Mouse (Mus musculus) testis, adult 2 months (tissue): ENCODE measurements at regions not wholly inside any gene's neighbourhood (a gene's known extent, or its start where the extent isn't known, plus 50 kb on each side); places are given as distances from the start of the nearest gene placed in this dataset.

Experiments used
- CTCF ChIP-seq: fragments of 200-500 bp; IDR thresholded peaks from 2 replicates; pipeline ENCODE4 v1.5.1; 2012; ENCODE audit warnings: low read depth, mild to moderate bottlenecking, inconsistent platforms, low read length, moderate library complexity; ENCODE audit not compliant: control insufficient read depth, insufficient read depth, insufficient replicate concordance
- POLR2A ChIP-seq: fragments of 200-500 bp; IDR thresholded peaks from 2 replicates; pipeline ENCODE4 v1.6.1; 2012; ENCODE audit warnings: low read depth, mild to moderate bottlenecking, inconsistent platforms, low read length, moderate library complexity; ENCODE audit not compliant: control insufficient read depth

DNA sequence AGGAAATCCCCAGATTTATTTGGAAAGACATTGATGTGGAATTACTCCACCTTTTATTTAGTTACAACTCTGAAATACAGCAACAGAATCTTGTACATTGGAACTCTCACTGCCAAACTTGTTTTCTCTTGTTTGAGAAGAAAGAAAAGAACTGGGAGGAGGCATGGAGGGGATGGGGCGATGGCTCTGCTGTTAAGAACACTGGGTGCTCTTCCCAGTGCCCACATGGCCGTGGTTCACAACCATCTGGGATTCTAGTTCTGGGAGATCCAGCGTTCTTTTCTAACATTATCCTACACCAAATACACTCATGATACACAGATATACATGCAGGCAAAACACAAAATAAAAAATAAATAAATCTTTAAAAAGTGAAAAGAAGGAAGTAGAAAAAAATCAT is 267.6 kb downstream of the Olfr1505 start:
- TF ChIP-seq CTCF (no peak), POLR2A (no peak)
